Mouse (Mus musculus) Muller cell, postnatal 12 days (primary cell): ENCODE data around the gene Mrpl2.

Experiments used
- DNase-seq: peaks from one replicate; pipeline ENCODE4 v3.0.0-alpha.2; 2015; ENCODE audit errors: inconsistent ontology term

Gene Mrpl2

DNA sequence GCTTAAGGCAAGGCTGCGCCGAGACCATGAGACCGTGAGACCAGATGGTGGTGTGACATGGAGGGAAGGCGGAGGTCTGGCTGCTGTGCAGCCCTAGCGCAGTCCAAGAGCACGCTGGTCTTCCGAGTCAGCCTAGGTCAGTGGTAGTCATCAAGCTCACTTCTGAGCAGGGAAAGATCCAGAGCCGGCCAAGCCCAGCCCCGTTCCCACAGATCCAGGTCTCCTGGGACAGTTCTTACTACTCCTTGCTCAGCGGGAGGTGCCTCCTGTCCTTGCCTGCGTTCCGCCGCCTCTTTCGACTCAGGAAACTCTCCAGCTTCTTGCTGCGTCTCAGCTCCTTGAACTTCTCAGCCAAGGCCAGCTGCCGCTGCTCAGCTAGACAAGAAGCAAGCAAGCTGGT lies 21.7 kb downstream of the Mrpl2 start:
- no peak for DNase-seq

DNA sequence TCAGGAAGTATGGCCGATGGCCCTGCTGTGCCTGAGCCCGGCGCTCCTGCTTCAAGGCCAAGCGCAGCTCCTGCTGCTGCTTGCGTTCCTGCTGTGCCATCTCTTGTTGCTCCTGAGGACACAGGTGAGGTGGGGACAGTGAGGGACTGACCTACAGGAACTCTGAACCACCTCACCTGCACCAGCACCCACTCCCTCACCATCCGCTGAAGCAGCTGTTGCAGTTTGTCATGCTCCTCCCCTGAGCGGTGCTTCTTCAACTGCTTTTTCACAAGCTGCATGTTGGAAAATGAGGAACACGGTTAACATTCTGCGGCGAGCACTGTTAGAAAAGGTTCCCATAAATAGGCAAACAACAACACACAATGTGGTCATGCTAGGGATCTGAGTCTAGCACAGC lies 23.9 kb downstream of the Mrpl2 start:
- no peak for DNase-seq

DNA sequence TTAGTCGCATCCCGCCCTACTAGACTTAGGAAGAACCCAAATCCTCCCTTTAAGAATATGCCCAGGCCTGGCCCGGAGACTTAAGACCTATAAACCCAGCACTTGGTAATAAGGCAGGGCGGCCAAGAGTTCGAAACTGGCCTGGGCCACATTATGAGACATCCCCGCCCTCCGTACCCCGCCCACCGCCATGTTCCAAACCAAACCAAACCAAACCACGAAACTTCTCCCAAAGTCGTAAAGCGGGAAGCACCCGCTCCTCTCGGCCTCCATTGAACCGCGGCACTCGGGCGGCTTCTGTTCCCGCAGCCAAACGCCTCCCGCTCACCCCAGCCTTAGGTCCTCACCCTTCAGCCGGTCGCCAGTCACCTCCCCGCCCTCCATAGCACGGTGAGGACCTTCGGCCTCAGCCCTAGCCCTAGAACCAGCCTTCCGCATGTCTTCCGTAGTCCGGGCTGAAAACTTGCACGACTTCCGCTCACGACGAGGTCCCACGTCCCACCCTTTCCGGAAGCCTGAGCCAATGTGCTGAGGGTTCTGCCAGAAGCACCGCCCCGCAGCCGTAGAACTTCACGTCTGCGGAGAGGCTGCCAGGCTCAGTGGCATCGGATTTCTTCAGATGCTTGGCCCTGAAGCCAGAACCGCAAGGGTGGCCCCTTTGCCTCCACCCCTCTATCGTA lies 28.0 kb downstream of the Mrpl2 start, which contains the start of gene Rrp36:
Gene Rrp36, minus strand, starts transcription at position 503 of the 680 bp plus-strand sequence.
- DNase-seq: peak; percentile 93

DNA sequence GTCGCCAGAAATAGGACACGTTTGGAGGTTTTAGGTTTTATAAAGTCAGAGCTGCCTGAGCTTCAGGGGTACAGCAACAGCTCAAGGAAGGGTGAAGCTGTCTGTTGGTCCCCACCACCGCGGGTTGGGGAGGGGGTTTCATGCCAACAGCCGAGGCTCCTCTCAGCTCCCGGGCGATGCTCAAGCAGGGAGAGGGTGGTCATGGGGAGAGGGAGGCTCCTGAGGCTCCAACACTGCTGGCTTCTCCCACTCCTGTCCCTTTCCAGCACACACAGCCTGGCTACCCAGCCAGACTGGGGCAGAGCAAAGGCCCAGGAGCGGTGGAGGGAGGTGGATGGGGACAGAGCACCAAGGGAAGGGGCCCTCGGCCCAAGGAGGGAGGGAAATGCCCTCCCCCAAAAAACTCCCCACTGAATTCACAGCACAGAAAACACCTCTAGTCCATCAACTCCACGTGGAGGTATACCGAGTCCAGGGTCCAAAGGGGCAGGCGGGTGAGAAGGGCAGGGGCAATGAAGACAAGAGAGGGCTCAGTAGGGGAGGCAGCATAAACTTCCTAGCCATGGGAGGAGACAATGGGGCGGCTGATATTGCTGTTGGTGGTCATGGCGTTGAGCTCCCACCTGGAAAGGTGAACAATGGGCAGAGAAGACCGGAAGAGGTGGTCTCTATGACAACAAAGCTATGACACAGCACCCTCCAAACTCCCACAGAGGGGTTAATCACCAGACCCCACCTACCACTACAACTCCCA lies 28.7 kb downstream of the Mrpl2 start:
- no peak for DNase-seq

DNA sequence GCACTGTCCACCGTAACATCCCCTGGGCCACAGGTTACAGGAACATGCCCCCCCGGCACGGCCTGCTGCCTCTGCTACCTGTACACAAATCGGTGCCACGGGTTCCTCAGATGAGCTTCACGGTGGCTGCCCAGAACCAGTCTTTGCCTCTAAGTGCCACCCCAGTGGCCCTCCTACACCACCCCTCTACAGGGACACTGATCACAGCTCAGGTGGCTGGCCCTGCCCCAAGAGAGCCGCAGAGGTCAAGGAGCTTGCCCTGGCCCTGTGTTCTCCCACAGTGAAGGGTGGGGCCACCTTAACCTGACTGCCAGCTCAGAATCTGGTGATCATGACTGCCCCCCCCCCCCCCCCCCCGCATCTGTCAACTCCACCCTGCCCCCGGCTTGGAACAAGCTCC lies 32.4 kb downstream of the Mrpl2 start, which contains the start of gene Mea1:
Gene Mea1, plus strand, starts transcription at position 378 of the 400 bp plus-strand sequence.
- no peak for DNase-seq

DNA sequence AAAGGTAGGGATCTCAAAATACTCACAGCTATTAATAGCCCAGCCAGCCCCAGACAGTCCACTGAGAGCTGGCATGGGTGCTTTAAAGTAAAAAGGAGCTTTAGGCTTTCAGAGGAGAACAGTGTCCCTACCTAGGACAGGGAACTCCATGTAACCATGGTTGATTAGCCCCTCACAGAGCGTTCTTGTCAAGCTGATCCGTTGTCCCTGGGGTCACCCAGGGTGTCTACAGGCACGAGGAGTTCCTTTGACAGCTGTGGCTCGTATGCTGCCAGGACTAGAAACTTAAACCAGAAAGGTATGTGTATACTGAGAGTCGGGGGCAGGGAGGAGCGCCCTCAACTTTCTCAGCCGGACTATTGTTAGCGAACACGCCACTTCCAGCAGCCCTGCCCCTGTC lies 32.9 kb downstream of the Mrpl2 start:
- DNase-seq: no peak

DNA sequence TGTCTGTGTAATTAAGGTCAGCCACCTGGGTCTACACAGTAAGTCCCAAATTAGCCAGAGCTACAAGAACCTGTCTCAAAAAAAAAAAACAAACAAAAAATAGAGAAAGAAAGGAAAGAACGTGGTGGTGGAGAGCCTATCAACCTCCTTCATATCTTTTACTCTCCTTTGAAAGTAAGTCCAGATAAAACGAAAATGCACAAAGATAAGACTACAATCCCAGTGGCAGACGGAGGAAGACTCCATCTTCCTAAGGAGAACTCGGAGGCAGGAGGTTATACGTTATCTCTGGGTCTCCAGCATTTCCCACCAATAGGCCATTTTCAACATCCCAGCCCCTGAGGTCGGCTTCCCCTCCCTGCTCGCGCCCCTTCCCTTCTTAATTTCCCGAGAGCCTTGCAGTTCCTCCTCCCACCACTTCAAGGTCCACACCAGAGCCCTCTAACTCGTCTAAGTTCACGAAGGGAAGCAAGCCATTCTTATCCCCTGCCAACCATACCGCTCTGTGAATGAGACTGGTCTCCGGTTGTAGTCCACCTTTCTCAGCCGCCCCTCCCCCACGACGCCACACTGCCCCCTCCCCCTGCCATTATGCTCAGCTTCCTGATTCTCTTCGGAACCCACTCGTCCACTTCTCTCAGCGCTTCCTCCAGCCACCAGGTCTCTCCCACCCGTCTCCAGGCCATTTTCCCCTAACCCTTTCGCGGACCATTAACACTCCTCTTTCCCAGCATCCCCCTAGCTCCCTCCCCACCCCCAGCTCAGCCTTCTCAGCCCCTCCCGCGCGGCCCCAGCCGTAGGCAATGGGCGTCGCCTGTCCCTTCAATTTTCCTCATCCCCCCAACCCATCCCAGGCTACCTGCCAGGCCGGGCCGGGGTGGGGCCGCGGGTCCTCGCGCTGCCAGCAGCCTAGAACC lies 34.1 kb downstream of the Mrpl2 start:
- peak; percentile 64 for DNase-seq

DNA sequence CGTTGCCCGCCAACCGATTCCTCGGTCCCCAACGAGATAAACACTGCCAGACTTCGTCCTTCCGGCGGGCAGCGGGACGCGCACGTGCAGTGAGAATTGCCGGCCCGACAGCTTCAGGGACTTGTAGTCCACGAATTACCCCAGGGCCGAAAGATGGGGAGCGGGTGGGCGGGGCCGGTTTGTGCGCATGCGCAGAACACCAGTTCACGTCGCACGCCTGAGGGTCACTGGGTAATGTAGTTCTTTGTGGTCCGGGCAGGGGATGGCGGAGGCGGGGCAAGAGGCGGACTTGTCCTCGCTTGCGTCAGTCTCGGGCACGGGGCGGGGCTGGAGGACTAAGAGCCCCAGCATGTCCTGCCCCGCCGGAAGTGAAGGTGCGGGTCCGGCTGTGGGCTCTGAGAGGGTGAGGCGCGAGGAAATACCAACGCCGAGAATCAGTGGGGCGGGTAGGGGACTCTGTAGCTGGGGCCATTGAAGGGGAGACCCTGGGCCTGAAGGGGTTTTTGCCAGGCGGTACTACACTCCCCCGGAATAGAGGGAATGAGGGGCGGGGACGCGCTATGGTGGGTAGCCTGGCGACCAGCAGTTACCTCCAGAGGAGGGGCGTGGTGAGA lies 34.8 kb downstream of the Mrpl2 start, which contains the start of gene Klhdc3:
Gene Klhdc3, minus strand, starts transcription at position 155 of the 614 bp plus-strand sequence.
- peak; percentile 100 for DNase-seq

DNA sequence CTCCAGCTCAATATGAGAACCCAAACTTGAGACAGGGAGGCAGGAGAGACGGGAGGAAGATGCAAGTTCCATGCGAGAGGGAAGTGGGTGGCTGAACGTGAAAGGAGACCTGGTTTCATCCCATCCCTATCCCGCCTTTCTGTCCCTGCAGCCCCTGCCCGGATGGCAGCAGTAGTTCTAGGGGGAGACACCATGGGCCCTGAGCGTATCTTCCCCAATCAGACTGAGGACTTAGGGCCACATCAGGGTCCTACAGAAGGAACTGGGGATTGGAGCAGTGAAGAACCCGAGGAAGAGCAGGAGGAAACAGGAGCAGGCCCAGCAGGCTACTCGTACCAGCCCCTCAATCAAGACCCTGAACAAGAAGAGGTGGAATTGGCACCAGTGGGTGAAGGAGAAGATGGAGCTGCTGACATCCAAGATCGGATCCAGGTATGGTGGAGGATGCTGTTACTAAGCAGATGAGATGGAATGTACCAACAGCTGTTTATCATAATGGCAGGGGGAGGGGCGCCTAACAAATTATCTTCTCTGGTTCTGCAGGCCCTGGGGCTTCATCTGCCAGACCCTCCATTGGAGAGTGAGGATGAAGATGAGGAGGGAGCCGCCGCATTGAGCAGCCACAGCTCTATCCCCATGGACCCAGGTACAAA lies 35.6 kb downstream of the Mrpl2 start:
- no peak for DNase-seq

DNA sequence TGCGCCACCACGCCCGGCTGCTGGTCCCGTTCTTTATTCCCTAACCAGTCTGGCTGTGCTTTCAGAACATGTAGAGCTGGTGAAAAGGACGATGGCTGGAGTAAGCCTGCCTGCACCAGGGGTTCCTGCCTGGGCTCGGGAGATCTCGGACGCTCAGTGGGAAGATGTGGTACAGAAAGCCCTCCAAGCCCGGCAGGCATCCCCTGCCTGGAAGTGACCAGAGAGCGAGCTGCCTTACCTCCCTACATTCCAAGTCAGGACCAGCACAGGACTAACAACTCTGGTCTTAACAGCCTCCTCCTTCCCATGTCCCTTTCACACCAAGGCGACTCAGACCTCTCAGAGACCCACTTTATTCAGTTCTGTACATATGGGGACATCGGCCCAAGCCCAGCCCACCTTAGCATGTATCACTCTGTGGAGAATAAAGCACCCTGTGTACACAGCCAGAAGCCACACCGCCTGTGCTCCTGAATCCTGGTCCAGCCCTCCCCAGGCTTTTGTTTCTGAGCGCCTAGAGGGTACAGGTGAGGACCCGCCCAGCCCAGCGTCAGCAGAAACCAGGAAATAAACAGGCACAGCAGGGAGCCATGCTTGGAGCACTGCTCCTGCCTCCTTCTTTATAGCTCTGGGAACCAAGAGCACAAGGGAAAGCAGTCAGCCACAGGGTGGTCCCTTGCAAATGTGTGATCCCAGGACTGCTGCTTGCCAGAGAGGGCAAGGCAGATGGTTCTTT lies 36.8 kb downstream of the Mrpl2 start:
- no peak for DNase-seq

DNA sequence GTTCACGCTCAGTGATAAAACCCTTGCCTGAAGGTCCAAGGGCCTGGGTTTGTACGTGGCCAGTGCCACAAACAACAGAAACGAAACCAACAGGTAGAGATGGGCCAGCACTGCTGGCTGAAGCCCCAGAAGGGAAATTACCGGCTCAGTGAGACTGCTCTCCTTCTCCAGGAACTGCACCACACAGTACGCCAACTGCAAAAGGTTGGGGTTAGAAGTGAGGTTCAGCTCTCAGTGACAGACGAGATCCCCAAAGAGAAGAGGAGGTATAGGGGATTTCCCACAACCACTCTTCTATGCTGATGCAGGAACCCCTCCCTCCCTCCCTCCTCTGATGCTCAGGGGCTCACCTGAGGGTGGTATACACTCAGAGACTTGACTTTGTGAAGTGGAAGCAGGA lies 39.9 kb downstream of the Mrpl2 start:
- no peak for DNase-seq

DNA sequence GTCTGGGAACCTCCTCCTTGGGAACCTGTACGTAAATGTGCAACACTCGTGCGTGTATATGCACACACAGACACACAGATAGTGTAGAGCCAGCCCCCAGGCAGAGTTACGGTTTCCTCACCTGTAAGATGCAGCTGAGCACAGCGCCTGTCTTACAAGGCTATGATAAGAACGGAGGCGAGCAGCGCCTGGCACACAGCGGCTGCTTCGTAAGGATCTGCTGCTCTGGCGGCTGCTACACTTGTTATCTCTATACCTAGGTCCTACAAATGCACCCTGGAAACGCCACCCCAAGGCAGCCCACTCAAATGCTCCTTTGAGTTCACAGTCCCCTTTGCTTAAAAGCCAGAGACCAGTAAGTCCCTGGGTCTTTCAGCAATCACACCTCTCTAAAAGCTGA lies 44.6 kb downstream of the Mrpl2 start:
- DNase-seq: no peak

DNA sequence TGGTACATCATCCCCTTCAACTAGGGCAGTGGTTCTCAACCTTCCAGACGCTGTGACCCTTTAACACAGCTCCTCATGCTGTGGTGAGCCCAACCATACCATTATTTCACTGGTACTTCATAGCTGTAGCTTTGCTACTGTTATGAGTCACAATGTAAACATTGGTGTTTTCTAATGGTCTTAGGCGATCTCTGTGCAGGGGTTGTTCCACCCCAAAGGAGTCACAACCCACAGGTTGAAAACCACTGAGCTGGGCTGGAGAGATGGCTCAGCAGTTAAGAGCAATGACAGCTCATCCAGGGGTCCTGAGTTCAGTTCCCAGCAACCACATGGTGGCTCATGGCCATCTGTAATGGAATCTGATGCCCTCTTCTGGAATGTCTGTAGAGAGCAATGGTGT lies 45.4 kb downstream of the Mrpl2 start:
- DNase-seq: no peak

DNA sequence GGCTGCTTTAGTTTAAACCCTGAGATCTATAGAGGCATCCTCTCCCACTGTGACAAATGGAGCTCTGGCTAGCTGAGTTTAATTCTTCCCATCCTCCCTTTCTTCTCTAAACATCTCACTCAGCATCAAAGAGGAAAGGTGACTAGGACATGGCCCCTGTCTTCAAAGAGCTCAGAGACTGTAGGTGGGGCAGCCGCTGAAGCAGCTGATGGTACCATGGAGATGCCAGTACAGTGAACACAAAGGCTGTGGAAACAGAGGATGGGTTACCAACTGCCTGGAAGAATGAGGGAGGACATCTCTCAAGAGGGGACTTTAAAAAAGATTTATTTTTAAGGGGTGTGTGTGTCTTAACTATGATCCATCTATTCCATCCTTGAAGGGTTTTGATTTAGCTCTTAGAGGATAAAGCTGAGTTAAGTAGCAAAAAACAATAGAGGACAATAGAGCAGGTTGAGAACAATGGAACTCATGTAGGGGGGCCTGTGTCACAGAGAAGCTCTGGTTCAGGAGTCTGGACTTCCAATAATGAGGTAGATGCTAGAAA lies 48.6 kb downstream of the Mrpl2 start:
- no peak for DNase-seq

DNA sequence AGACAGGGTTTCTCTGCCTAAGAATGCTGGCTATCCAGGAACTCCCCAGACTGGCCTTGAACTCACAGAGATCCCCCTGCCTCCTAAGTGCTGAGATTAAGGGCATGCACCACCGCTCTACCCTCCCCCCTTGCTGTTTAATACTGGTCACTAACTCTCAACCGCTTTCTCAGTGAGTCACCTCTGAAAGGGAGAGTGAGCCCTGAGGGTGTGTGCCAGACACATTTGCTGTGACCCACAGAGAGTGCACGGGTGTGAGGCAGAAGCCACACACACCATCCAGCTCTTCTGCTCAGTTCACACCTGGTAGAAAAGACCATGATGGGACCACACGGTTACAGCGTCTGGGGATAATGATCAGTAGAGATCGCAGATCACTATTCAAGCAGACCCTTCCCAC lies 52.5 kb downstream of the Mrpl2 start:
- DNase-seq: peak; percentile 45

DNA sequence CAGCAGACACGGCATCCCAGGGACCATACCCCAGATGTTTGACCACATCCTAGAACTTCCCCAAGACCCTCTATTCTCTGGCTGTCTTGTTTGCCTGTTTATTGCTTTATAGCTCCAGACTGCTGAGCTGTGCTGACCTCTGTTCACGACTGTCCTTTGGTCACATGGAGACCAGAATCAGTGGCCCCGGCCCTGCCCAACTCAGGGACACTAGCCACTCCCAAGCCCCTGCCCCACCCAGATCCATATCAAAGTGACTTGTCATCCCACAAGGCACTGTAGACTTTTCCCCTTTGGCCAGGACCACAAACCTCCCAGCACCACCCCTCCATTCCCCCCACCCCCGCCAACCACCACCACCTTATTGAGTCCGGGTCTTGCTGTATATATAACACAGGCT lies 53.2 kb downstream of the Mrpl2 start:
- DNase-seq: no peak
